Mouse (Mus musculus): ENCODE data around the gene 9030624G23Rik. TPM values are rescaled to one million over a fixed set of nuclear protein-coding genes. Genes with fewer than 3 reads are reported as not detected.
"Not testable (repeated sequence)": the region's sequence is repeated elsewhere in the genome, so short reads cannot be mapped to it uniquely, and the experiment has no call there.

Gene 9030624G23Rik
- polyA plus RNA-seq (2015; fragmentation: Nextera tagmentation; extraction: Ambion mirVana): 1.0 and 1.2 TPM in 2 replicates

DNA sequence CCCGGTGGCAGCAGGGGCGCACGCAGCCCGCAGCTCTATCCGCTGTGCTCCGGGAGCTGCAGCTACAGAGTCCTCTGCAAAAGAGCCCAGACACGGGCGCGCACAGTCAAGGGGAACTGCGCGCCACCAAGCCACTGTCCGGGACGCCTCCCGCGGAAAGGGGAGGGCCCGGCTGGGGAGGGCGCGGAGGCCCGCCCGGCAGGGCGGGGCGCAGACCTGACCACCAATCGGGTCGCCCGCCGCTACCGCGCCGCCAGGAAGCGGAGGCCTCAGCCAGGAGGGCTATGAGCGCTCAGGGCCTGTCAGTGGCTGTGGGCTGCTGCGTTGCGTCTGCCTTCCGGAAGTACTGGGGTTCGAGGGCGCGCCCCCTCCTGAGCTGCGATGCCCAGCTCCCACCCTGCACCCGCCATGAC is at the start of gene 9030624G23Rik:
9030624G23Rik (minus strand) TSS at position 139 of the 413 bp plus-strand sequence.
- H3K27me3 ChIP-seq; ATAC-seq; H3K27ac ChIP-seq; H3K36me3 ChIP-seq; H3K4me1 ChIP-seq (replicated peaks); H3K9me3 ChIP-seq: not testable (repeated sequence)
- WGBS: 2% methylated on average over 37 of the region's 39 CpGs
- peak within 1 kb of the TSS; percentile 41; the same call in 1 of the 2 replicates for H3K9ac ChIP-seq (replicated peaks)
- peak within 1 kb of the TSS; percentile 42 for H3K4me3 ChIP-seq (replicated peaks)
- H3K4me2 ChIP-seq (replicated peaks): peak within 1 kb of the TSS; percentile 44

DNA sequence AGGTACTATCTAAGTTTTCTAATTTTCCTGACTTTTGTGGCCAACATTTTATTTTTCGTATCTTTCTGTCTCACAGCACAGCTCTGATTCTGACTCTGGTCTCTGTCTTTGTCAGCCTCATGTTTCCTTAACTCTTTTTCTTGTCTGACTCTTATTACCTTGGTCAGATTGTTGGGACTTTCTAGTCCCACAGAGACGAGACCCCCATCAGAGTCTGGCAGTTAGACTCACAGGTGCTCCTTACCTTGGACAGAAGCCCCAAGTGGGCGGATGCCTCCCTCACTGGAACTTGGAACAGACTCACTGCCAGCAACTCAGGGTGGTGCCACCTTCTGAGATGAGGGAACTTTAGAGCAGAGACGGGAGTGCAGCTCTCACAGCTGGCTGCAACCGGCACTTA is 13.9 kb downstream of the 9030624G23Rik start:
- 86% methylated on average over 2 of the region's 5 CpGs for WGBS
- H3K4me2 ChIP-seq (replicated peaks); H3K4me1 ChIP-seq (replicated peaks); H3K9ac ChIP-seq (replicated peaks); H3K27me3 ChIP-seq; H3K4me3 ChIP-seq (replicated peaks); H3K9me3 ChIP-seq; H3K36me3 ChIP-seq; ATAC-seq; H3K27ac ChIP-seq: not testable (repeated sequence)
